Mouse (Mus musculus) CH12.LX (cell line): ENCODE measurements around the gene Sgms1. TPM values are rescaled to one million over a fixed set of nuclear protein-coding genes. Genes with fewer than 3 reads are reported as not detected.

ENCODE experiments used
- DNase-seq: peaks from one replicate; pipeline ENCODE4 v3.0.0-alpha.2; 2013; ENCODE audit errors: extremely low read depth
- H3K27ac ChIP-seq: 2 replicates; pipeline ENCODE4 v1.5.1; 2012; ENCODE audit warnings: low read depth, mild to moderate bottlenecking, control low read depth, moderate library complexity; ENCODE audit not compliant: insufficient read depth
- H3K27me3 ChIP-seq: replicated peaks from 2 replicates; pipeline ENCODE3; 2012; ENCODE audit warnings: inconsistent platforms
- H3K36me3 ChIP-seq, 2 experiments: replicated peaks in 1 of 2; 2 replicates each; pipeline versions ENCODE3 to v1.6.1; 2012; ENCODE audit warnings: inconsistent platforms in 1 of 2, low read length in 1 of 2, mild to moderate bottlenecking in 1 of 2, mixed read lengths in 1 of 2, moderate library complexity in 1 of 2; ENCODE audit not compliant: control insufficient read depth in 1 of 2, insufficient read depth in 1 of 2
- H3K4me1 ChIP-seq, 2 experiments: 2 replicates each; pipeline ENCODE4 v1.6.1; 2012; ENCODE audit warnings: inconsistent platforms in 1 of 2, moderate library complexity in 1 of 2; ENCODE audit not compliant: insufficient read depth in 2 of 2, control insufficient read depth in 1 of 2
- H3K4me2 ChIP-seq: 2 replicates; pipeline ENCODE4 v1.6.1; 2012; ENCODE audit warnings: low read depth, mild to moderate bottlenecking, control low read depth; ENCODE audit not compliant: poor library complexity, insufficient read depth, severe bottlenecking
- H3K4me3 ChIP-seq, 3 experiments: fragments of 150-350 bp in 1 of 3; sonication (generic) in 1 of 3; replicated peaks in 1 of 3; 2 replicates each; pipeline versions ENCODE3 to v1.5.1; 2011 to 2012; ENCODE audit warnings: low read depth in 2 of 3, low read length in 2 of 3, mild to moderate bottlenecking in 2 of 3, moderate library complexity in 2 of 3, control low read depth in 1 of 3, improper control_type of control experiment in 1 of 3, inconsistent platforms in 1 of 3, mixed read lengths in 1 of 3; ENCODE audit not compliant: poor library complexity in 1 of 3
- H3K79me2 ChIP-seq: replicated peaks from 2 replicates; pipeline ENCODE4 v1.6.1; 2012; ENCODE audit warnings: mild to moderate bottlenecking, moderate library complexity; ENCODE audit not compliant: control insufficient read depth, poor library complexity, insufficient read depth, severe bottlenecking; ENCODE audit errors: extremely low read depth
- H3K9ac ChIP-seq: 2 replicates; pipeline ENCODE4 v1.6.1; 2012; ENCODE audit warnings: low read depth, mild to moderate bottlenecking, control low read depth, moderate library complexity; ENCODE audit not compliant: insufficient read depth
- H3K9me3 ChIP-seq: replicated peaks from 2 replicates; pipeline ENCODE3; 2012; ENCODE audit warnings: low read length, inconsistent platforms, mixed read lengths
- BHLHE40 ChIP-seq: IDR thresholded peaks from 2 replicates; pipeline ENCODE4 v1.6.1; 2011; ENCODE audit warnings: mild to moderate bottlenecking, low read depth, low read length, improper control_type of control experiment
- CHD2 ChIP-seq: IDR thresholded peaks from 2 replicates; pipeline ENCODE4 v1.6.1; 2011; ENCODE audit warnings: low read length, improper control_type of control experiment
- ELF1 ChIP-seq: IDR thresholded peaks from 2 replicates; pipeline ENCODE4 v1.6.1; 2014; ENCODE audit warnings: low read depth, mild to moderate bottlenecking, inconsistent platforms, low read length, improper control_type of control experiment
- EP300 ChIP-seq: IDR thresholded peaks from 2 replicates; pipeline ENCODE4 v1.6.1; 2011; ENCODE audit warnings: low read length, improper control_type of control experiment
- ETS1 ChIP-seq: conservative IDR thresholded peaks from 2 replicates; pipeline ENCODE4 v1.6.1; 2012; ENCODE audit warnings: low read depth, mild to moderate bottlenecking, inconsistent platforms, low read length, improper control_type of control experiment, moderate library complexity
- GABPA ChIP-seq: IDR thresholded peaks from 2 replicates; pipeline ENCODE4 v1.6.1; 2012; ENCODE audit warnings: low read depth, low read length, improper control_type of control experiment, inconsistent platforms; ENCODE audit not compliant: insufficient replicate concordance
- HCFC1 ChIP-seq: IDR thresholded peaks from 2 replicates; pipeline ENCODE4 v1.6.1; 2012; ENCODE audit warnings: low read depth, mild to moderate bottlenecking, inconsistent platforms, low read length, improper control_type of control experiment
- IRF4 ChIP-seq: IDR thresholded peaks from 2 replicates; pipeline ENCODE4 v1.6.1; 2014; ENCODE audit warnings: low read depth, mild to moderate bottlenecking, inconsistent platforms, low read length, improper control_type of control experiment
- JUN ChIP-seq: IDR thresholded peaks from 2 replicates; pipeline ENCODE4 v1.6.1; 2011; ENCODE audit warnings: low read depth, mild to moderate bottlenecking, low read length, improper control_type of control experiment, moderate library complexity; ENCODE audit not compliant: insufficient read depth
- JUND ChIP-seq: conservative IDR thresholded peaks from 2 replicates; pipeline ENCODE4 v1.6.1; 2011; ENCODE audit warnings: low read depth, low read length, improper control_type of control experiment
- KAT2A ChIP-seq: IDR thresholded peaks from 2 replicates; pipeline ENCODE4 v1.6.1; 2012; ENCODE audit warnings: low read length, improper control_type of control experiment, inconsistent platforms; ENCODE audit not compliant: insufficient replicate concordance
- MAFK ChIP-seq: IDR thresholded peaks from 2 replicates; pipeline ENCODE4 v1.6.1; 2011; ENCODE audit warnings: low read length, improper control_type of control experiment; ENCODE audit not compliant: insufficient replicate concordance
- MAX ChIP-seq: IDR thresholded peaks from 2 replicates; pipeline ENCODE4 v1.6.1; 2011; ENCODE audit warnings: low read length, improper control_type of control experiment
- MEF2A ChIP-seq: IDR thresholded peaks from 2 replicates; pipeline ENCODE4 v1.6.1; 2014; ENCODE audit warnings: low read depth, mild to moderate bottlenecking, inconsistent platforms, low read length, improper control_type of control experiment, borderline replicate concordance
- MYC ChIP-seq: IDR thresholded peaks from 2 replicates; pipeline ENCODE4 v1.6.1; 2011; ENCODE audit warnings: low read depth, mild to moderate bottlenecking, improper control_type of control experiment, low read length
- NELFE ChIP-seq: IDR thresholded peaks from 2 replicates; pipeline ENCODE4 v1.6.1; 2011; ENCODE audit warnings: low read depth, low read length, improper control_type of control experiment
- RAD21 ChIP-seq: IDR thresholded peaks from 2 replicates; pipeline ENCODE4 v1.6.1; 2011; ENCODE audit warnings: low read depth, mild to moderate bottlenecking, low read length, improper control_type of control experiment, moderate library complexity
- SIN3A ChIP-seq: IDR thresholded peaks from 2 replicates; pipeline ENCODE4 v1.6.1; 2012; ENCODE audit warnings: low read length, improper control_type of control experiment, inconsistent platforms
- TBP ChIP-seq: conservative IDR thresholded peaks from 2 replicates; pipeline ENCODE4 v1.6.1; 2011; ENCODE audit warnings: low read depth, low read length, improper control_type of control experiment
- TCF12 ChIP-seq: IDR thresholded peaks from 2 replicates; pipeline ENCODE4 v1.6.1; 2014; ENCODE audit warnings: low read depth, mild to moderate bottlenecking, inconsistent platforms, low read length, improper control_type of control experiment
- UBTF ChIP-seq: IDR thresholded peaks from 2 replicates; pipeline ENCODE4 v1.6.1; 2012; ENCODE audit warnings: low read depth, mild to moderate bottlenecking, inconsistent platforms, low read length, improper control_type of control experiment, moderate library complexity
- USF2 ChIP-seq: conservative IDR thresholded peaks from 2 replicates; pipeline ENCODE4 v1.6.1; 2011; ENCODE audit warnings: low read depth, low read length, improper control_type of control experiment
- ZMIZ1 ChIP-seq: IDR thresholded peaks from 2 replicates; pipeline ENCODE4 v1.6.1; 2012; ENCODE audit warnings: low read depth, mild to moderate bottlenecking, inconsistent platforms, low read length, improper control_type of control experiment
- dilution Hi-C: fragments of 300-500 bp; cut with MboI; formaldehyde crosslinking; loops from 2 replicates; pipeline ENCODE4 v1.14.3; 2020; ENCODE audit warnings: low sequenced_read_pairs; ENCODE audit not compliant: extremely low pct_unique_long_range_greater_than_20kb, extremely low pct_ligation_motif_present
- in situ Hi-C: fragments of 300-500 bp; cut with MboI; formaldehyde crosslinking; loops from 3 replicates; pipeline ENCODE4 v1.14.3; 2019; ENCODE audit warnings: low sequenced_read_pairs, low pct_ligation_motif_present, low pct_unique_long_range_greater_than_20kb, mixed read lengths
- polyA plus RNA-seq: library from polyadenylated mRNA; unstranded; fragments of >175 nt; gene quantifications from 2 replicates; pipeline ENCODE4 v1.2.1, GENCODE M21; 2012; ENCODE audit warnings: low read depth; ENCODE audit not compliant: insufficient read length
- total RNA-seq, 2 experiments: library from RNA; depleted of rRNA; stranded (reverse); fragments of 300-350 nt in 1 of 2; fragments of >200 nt in 1 of 2; gene quantifications; 2 replicates each; pipeline ENCODE4 v1.2.3; 2012 to 2014

Gene Sgms1
- total and polyA plus RNA-seq, 3 experiments = 1.4 to 1.8 (median 1.8) TPM

GRCm38 (mm10) chr19:32210099-32210449 lies 179.4 kb downstream of the Sgms1 start:
- Histone ChIP-seq H3K9me3 (no peaks in the 10 kb centered on the region), H3K9ac (no peak overlapping the region), H3K4me1 (peaks cover 0 to 11% of the 10 kb centered on the region in 2 experiments; a peak in 2 of 4 replicates), H3K4me3 (peak overlapping the region; percentile 60 to 62 (median 61)), H3K27ac (no peak overlapping the region), H3K27me3 (no peaks in the 10 kb centered on the region), H3K79me2 (no peaks in the 10 kb centered on the region)
- dilution Hi-C loops = no loop called here
- no peak for DNase-seq
- no peak for TF ChIP-seq ZMIZ1
- no peak for TF ChIP-seq TCF12
- no peak for TF ChIP-seq RAD21
- no peak for TF ChIP-seq JUN
- no peak for TF ChIP-seq TBP
- no peak for TF ChIP-seq EP300
- TF ChIP-seq ELF1 = no peak
- no peak for TF ChIP-seq UBTF
- no peak for TF ChIP-seq IRF4
- TF ChIP-seq MEF2A = no peak
- peak; percentile 61 for TF ChIP-seq BHLHE40
- no peak for TF ChIP-seq NELFE
- no peak; the same call in 1 of the 2 replicates for TF ChIP-seq SIN3A
- 0 out of 2 replicates have a peak, but pooled peaks have one; percentile 13 for TF ChIP-seq MYC
- TF ChIP-seq HCFC1 = no peak
- TF ChIP-seq MAX = 0 out of 2 replicates have a peak, but pooled peaks have one; percentile 36
- TF ChIP-seq JUND = no peak
- TF ChIP-seq, all 38 proteins: peak for 3
- Histone ChIP-seq H3K36me3 (no peaks in the 10 kb centered on the region), H3K4me2 (peak overlapping the region; percentile 73)
- in situ Hi-C loops = no loop called here

GRCm38 (mm10) chr19:32202131-32203114 lies 187.1 kb downstream of the Sgms1 start:
- in situ Hi-C loops = no loop called here
- H3K4me1 ChIP-seq = no peaks in the 10 kb centered on the region

More at GRCm38 (mm10) chr19:32202131-32203114, 187.1 kb downstream of the Sgms1 start:
- no peaks in the 10 kb centered on the region for H3K9me3 ChIP-seq
- H3K9ac ChIP-seq = no peak overlapping the region
- H3K4me3 ChIP-seq = no peak overlapping the region
- TF ChIP-seq MAFK = no peak
- no peak for TF ChIP-seq MYC
- TF ChIP-seq ETS1 = no peak
- no peak for TF ChIP-seq HCFC1
- TF ChIP-seq MAX = no peak
- no peak for TF ChIP-seq GABPA
- TF ChIP-seq MEF2A = no peak
- no peak for TF ChIP-seq CHD2
- no peak for TF ChIP-seq USF2
- no peak for TF ChIP-seq KAT2A
- TF ChIP-seq, all 38 proteins: peak for 0
- Histone ChIP-seq H3K79me2 (no peaks in the 10 kb centered on the region), H3K36me3 (no peaks in the 10 kb centered on the region), H3K27me3 (no peaks in the 10 kb centered on the region), H3K4me2 (no peak overlapping the region), H3K27ac (no peak overlapping the region)
- dilution Hi-C loops = no loop called here
- no peak for DNase-seq
